Mouse (Mus musculus): ENCODE measurements around the gene Tmem56. TPM values are rescaled to one million over a fixed set of nuclear protein-coding genes. Genes with fewer than 3 reads are reported as not detected.

Gene Tmem56
- total and polyA plus RNA-seq, 2 experiments from 2014 or later: 3.9 to 15.5 TPM

DNA sequence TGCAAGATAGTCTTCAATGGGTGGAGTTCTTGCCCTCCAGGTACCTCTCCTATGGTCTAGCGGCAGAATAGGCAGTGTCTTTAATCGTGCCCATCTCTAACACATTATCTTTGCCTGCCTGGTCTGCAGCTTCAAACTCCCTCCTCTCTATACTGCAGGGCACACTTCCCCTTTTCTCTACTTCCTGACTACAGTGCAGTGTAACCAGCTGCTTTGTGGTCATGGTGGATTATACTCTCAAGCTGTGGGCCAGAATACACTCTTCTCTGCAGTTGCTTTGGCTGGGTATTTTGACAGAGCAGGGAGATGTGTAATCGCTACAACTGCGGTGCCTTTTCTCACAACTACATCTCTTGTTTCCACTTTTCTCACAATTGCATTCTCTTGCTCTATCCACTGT lies 40.0 kb downstream of the Tmem56 start:
- ATAC-seq (no peak), DNase-seq (no peak)
- Histone ChIP-seq H3K9ac (no peak overlapping the region), H3K4me2 (ENCODE audit: low read depth) (no peak overlapping the region), H3K27ac (ENCODE audit: low read depth, low read length) (no peak overlapping the region), H3K4me1 (ENCODE audit: insufficient read depth) (peaks cover 4% of the 10 kb centered on the region; the same call in 1 of the 2 replicates), H3K27me3 (ENCODE audit: insufficient read depth, low read length) (no peaks in the 10 kb centered on the region), H3K4me3 (ENCODE audit: low read depth, low read length) (no peak overlapping the region), H3K9me3 (ENCODE audit: low read length) (no peaks in the 10 kb centered on the region), H3K36me3 (ENCODE audit: insufficient read depth) (no peaks in the 10 kb centered on the region)
- no peak for TF ChIP-seq CTCF (IDR thresholded peaks at IDR 0.05; ENCODE audit: low read depth)
- WGBS: 87% methylated on average over 4 of the region's 4 CpGs

DNA sequence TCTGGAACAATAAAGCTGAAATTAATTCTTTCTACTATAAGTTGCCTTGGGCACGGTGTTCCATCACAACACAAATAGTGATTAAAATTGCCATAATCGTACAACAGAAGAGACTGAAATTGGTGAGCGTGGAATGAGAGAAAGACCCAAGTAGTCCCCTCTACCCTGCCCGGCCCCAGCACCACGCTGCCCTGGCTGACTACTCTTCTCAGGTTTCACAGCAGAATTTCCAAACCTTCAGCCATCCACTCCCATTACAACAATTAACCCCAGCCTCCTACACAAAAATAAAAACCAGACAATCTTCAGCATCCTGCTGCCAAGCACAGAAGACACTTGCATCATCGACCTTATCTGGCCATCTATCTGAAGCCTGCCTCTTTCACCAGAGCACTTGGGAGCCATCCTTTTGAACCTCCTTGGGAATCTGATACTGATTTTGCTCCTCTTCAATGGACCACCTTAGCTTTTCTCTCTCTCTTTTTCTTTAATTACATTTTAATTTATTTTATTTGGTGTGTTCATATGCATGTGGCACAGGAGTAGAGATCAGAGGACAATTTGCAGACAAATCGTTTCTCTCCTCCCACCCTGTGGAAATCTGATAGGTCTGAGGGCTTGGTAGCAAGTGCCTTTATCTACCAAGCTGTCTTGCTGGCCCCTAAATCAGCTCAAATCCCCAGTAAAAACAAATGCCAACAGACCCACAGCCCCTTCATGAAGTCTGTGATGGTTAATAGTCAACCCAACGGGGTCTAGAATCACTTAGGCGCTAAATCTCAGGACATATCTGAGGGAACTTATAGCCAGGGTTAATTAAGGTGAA lies 40.6 kb downstream of the Tmem56 start:
- H3K9me3 ChIP-seq (ENCODE audit: low read length): no peaks in the 10 kb centered on the region
- H3K4me3 ChIP-seq (ENCODE audit: low read depth, low read length): no peak overlapping the region
- no peak overlapping the region for H3K9ac ChIP-seq
- H3K4me1 ChIP-seq (ENCODE audit: insufficient read depth): peaks cover 4% of the 10 kb centered on the region; the same call in 1 of the 2 replicates
- DNase-seq (no peak), ATAC-seq (no peak)
- no peak overlapping the region for H3K27ac ChIP-seq (ENCODE audit: low read depth, low read length)
- no peaks in the 10 kb centered on the region for H3K27me3 ChIP-seq (ENCODE audit: insufficient read depth, low read length)
- 83% methylated on average over 9 of the region's 9 CpGs for WGBS
- TF ChIP-seq CTCF (IDR thresholded peaks at IDR 0.05; ENCODE audit: low read depth): no peak
- H3K4me2 ChIP-seq (ENCODE audit: low read depth): no peak overlapping the region
- H3K36me3 ChIP-seq (ENCODE audit: insufficient read depth): no peaks in the 10 kb centered on the region

DNA sequence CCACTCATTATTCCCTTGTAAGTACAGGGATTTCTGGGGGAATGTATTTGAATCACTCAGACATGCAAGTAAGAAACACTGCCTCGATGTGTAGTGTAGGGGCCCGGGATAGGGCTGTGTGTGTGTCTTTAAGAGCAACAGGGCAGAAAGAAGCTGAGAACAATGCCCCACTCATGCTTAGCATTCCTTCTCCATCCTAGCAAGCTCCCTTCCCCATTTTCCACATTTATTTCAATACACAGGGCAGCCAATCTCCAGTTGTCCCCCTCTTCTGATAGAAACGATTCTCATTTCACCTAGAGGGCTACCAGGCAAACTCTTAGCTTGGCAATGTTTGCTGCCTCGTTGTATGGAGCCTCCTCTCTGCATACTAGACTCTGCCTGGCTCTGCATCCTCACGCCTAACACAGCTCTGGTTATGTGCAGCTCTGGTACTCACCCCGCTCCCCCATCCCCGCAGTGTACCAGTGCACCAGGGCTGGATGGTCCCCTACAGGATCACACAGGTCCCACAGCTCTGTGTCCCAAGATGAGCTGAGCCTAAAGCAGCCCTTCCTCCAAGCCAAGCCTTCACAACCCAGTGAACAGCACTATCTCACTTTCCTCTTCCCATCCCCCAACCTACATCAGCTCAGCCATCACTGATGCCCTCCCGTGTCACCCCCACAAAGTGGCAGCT lies 42.4 kb downstream of the Tmem56 start:
- ATAC-seq: peak; percentile 84
- 12% methylated on average over 8 of the region's 8 CpGs for WGBS
- no peak for DNase-seq

DNA sequence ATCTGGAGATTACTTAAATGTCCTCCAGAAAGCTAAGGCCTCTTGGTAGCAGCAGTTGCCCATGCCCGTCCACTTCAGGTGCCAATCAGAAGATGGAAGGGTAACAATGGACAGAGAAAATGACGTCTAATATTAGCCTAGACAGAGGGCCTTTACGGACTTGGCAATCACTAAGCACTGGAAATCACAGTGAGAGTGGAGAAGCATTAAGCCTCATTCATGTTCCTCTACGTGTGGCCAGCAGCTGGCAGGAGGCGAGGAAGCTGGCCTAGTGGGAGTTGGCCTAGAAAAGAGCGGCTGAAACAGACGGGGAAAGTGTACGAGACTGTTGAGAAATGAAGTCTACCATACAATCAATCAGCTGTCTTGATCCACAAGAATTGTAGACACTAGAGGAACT lies 43.8 kb downstream of the Tmem56 start:
- ATAC-seq: peak; percentile 68
- Histone ChIP-seq H3K9ac (no peak overlapping the region), H3K4me2 (ENCODE audit: low read depth) (no peak overlapping the region), H3K4me1 (ENCODE audit: insufficient read depth) (peaks cover 4% of the 10 kb centered on the region; the same call in 1 of the 2 replicates), H3K9me3 (ENCODE audit: low read length) (no peaks in the 10 kb centered on the region), H3K27ac (ENCODE audit: low read depth, low read length) (0 out of 2 replicates have a peak overlapping the region, but pooled peaks have one; percentile 15), H3K27me3 (ENCODE audit: insufficient read depth, low read length) (no peaks in the 10 kb centered on the region), H3K36me3 (ENCODE audit: insufficient read depth) (no peaks in the 10 kb centered on the region), H3K4me3 (ENCODE audit: low read depth, low read length) (no peak overlapping the region)
- TF ChIP-seq CTCF (IDR thresholded peaks at IDR 0.05; ENCODE audit: low read depth): no peak
- WGBS: 26% methylated on average over 8 of the region's 8 CpGs
- DNase-seq: no peak

More for the DNA sequence above, 42.4 kb downstream of the Tmem56 start:
- Histone ChIP-seq H3K4me2 (ENCODE audit: low read depth) (no peak overlapping the region), H3K4me1 (ENCODE audit: insufficient read depth) (peaks cover 4% of the 10 kb centered on the region; the same call in 1 of the 2 replicates), H3K9ac (no peak overlapping the region), H3K4me3 (ENCODE audit: low read depth, low read length) (no peak overlapping the region), H3K9me3 (ENCODE audit: low read length) (no peaks in the 10 kb centered on the region), H3K36me3 (ENCODE audit: insufficient read depth) (no peaks in the 10 kb centered on the region), H3K27ac (ENCODE audit: low read depth, low read length) (peak overlapping the region; percentile 35; the same call in 1 of the 2 replicates), H3K27me3 (ENCODE audit: insufficient read depth, low read length) (no peaks in the 10 kb centered on the region)
- no peak; the same call in 1 of the 2 replicates for TF ChIP-seq CTCF (IDR thresholded peaks at IDR 0.05; ENCODE audit: low read depth)

DNA sequence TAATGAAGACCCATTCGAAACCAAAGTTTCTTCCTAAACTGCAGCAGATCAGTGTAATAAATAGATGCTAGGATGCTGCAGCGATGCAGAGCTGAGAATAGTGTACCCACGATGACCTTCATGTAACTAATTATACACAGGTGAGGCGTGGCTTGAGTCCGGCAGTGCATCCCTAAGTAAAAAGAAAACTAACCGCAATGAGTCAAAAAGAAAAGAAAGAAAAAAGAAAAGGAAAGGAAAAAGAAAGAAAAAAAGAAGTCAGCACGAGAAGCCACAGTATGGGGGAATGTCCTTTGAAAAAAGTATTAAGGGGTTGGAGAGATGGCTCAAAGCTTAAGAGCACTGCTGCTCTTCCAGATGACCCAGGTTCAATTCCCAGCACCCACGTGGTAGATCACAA lies 58.1 kb downstream of the Tmem56 start:
- WGBS: 85% methylated on average over 8 of the region's 8 CpGs

DNA sequence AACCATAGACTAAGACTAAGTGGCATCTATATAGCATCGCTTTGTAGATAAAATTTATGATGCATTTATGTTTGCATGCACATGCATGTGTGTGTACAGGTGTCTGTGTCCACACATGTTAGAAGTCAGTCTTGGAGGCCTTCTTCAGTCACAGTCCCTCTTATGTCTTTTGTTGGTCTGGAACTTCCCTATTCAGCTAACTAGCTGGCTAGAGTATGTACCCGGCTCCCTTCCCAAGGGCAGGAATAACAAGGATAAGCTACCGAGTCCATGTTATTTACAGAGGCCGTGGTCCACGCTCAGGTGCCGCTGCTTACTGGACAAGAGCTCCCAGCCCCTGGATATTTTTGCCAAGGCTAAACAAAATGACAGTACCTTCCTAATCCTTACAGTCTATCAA lies 58.7 kb downstream of the Tmem56 start:
- TF ChIP-seq CTCF (IDR thresholded peaks at IDR 0.05; ENCODE audit: low read depth): no peak
- WGBS: 91% methylated on average over 6 of the region's 6 CpGs

More for the DNA sequence above, 58.1 kb downstream of the Tmem56 start:
- ATAC-seq (no peak), DNase-seq (no peak)
- TF ChIP-seq CTCF (IDR thresholded peaks at IDR 0.05; ENCODE audit: low read depth): no peak
- Histone ChIP-seq H3K27me3 (ENCODE audit: insufficient read depth, low read length) (no peaks in the 10 kb centered on the region), H3K4me1 (ENCODE audit: insufficient read depth) (no peaks in the 10 kb centered on the region), H3K27ac (ENCODE audit: low read depth, low read length) (no peak overlapping the region), H3K9ac (no peak overlapping the region), H3K4me2 (ENCODE audit: low read depth) (no peak overlapping the region), H3K36me3 (ENCODE audit: insufficient read depth) (no peaks in the 10 kb centered on the region), H3K9me3 (ENCODE audit: low read length) (no peaks in the 10 kb centered on the region), H3K4me3 (ENCODE audit: low read depth, low read length) (no peak overlapping the region)

DNA sequence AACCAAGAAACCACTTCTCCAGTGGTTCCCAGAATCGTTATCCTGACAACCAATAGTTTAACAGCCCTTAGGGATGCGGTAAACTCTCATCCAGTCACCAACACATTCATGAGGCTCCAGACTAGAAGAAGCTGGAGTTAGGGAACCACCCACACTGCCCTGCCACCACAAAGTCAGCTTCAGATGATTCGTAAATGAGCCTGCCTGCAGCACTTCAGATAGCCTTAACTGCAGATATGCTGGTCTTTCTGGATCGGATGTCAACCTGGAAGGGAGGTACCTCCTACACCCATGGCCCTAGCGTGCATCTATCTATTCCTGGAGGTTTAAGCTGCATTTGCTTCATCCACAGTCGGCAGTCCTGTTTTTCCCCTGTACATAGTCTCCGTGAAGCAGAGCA lies 60.9 kb downstream of the Tmem56 start:
- no peak overlapping the region for H3K27ac ChIP-seq (ENCODE audit: low read depth, low read length)
- ATAC-seq (no peak), DNase-seq (no peak)
- H3K4me3 ChIP-seq (ENCODE audit: low read depth, low read length): no peak overlapping the region
- H3K4me1 ChIP-seq (ENCODE audit: insufficient read depth): no peaks in the 10 kb centered on the region
- no peak overlapping the region for H3K9ac ChIP-seq
- H3K36me3 ChIP-seq (ENCODE audit: insufficient read depth): no peaks in the 10 kb centered on the region
- no peak for TF ChIP-seq CTCF (IDR thresholded peaks at IDR 0.05; ENCODE audit: low read depth)
- WGBS: 84% methylated on average over 7 of the region's 7 CpGs
- H3K9me3 ChIP-seq (ENCODE audit: low read length): no peaks in the 10 kb centered on the region
- H3K27me3 ChIP-seq (ENCODE audit: insufficient read depth, low read length): no peaks in the 10 kb centered on the region
- H3K4me2 ChIP-seq (ENCODE audit: low read depth): no peak overlapping the region

More for the DNA sequence above, 58.7 kb downstream of the Tmem56 start:
- Histone ChIP-seq H3K9me3 (ENCODE audit: low read length) (no peaks in the 10 kb centered on the region), H3K4me2 (ENCODE audit: low read depth) (no peak overlapping the region), H3K4me1 (ENCODE audit: insufficient read depth) (no peaks in the 10 kb centered on the region), H3K9ac (no peak overlapping the region), H3K27ac (ENCODE audit: low read depth, low read length) (no peak overlapping the region), H3K36me3 (ENCODE audit: insufficient read depth) (no peaks in the 10 kb centered on the region), H3K27me3 (ENCODE audit: insufficient read depth, low read length) (no peaks in the 10 kb centered on the region), H3K4me3 (ENCODE audit: low read depth, low read length) (no peak overlapping the region)
- no peak for ATAC-seq
- no peak for DNase-seq

All from forebrain, postnatal 0 days (tissue).